Mouse (Mus musculus) megakaryocyte, embryonic 14.5 days (primary cell): ENCODE data around the gene Mapk1.

Experiments used
- FLI1 ChIP-seq: IDR thresholded peaks from 2 replicates; pipeline ENCODE4 v1.6.1; 2012; ENCODE audit warnings: low read length, inconsistent platforms, mixed read lengths
- GATA1 ChIP-seq: IDR thresholded peaks from 3 replicates; pipeline ENCODE4 v1.6.1; 2012; ENCODE audit warnings: mixed read lengths, low read length, inconsistent platforms, borderline replicate concordance

DNA sequence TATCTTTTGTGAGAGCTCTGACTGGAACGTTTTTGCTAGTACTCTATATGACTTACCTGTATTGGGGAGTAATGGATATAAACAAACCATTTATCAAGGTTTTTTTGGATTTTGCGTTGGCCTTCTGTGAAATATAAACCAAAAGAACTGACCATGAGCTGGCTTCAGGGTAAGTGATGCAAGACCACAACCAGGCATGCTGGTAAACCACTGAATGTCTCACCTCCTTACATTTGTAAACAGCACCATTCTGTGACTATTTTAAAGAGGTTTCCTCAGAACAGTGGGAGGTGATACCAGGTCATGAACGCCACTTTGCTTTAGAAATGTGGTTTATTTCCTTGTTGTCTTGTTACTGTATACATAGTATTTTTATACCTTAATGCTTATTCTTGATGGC, 103.1 kb downstream of the Mapk1 start:
- no peak for TF ChIP-seq GATA1
- no peak for TF ChIP-seq FLI1
